Mouse (Mus musculus) MEL (cell line): Measurements from ENCODE around the gene Dock4. TPM values are rescaled to one million over a fixed set of nuclear protein-coding genes. Genes with fewer than 3 reads are reported as not detected.

Experiments
- DNase-seq: peaks from one replicate; pipeline ENCODE4 v3.0.0; 2011; ENCODE audit warnings: low read depth, low spot score
- H3K27ac ChIP-seq: 2 replicates; pipeline ENCODE4 v1.5.1; 2012; ENCODE audit warnings: low read depth, mild to moderate bottlenecking, control low read depth, low read length, moderate library complexity; ENCODE audit not compliant: control insufficient read depth
- H3K27me3 ChIP-seq, 2 experiments: fragments of 150-350 bp in 1 of 2; sonication (generic) in 1 of 2; 2 replicates each; pipeline ENCODE4 v1.6.1; 2012; ENCODE audit warnings: low read length in 2 of 2, mild to moderate bottlenecking in 2 of 2, improper control_type of control experiment in 1 of 2, moderate library complexity in 1 of 2; ENCODE audit not compliant: insufficient read depth in 2 of 2, control insufficient read depth in 1 of 2
- H3K36me3 ChIP-seq, 2 experiments: 2 replicates each; pipeline ENCODE4 v1.6.1; 2012 to 2014; ENCODE audit warnings: low read length in 2 of 2, improper control_type of control experiment in 1 of 2, inconsistent platforms in 1 of 2, mild to moderate bottlenecking in 1 of 2; ENCODE audit not compliant: insufficient read depth in 2 of 2, control insufficient read depth in 1 of 2
- H3K4me1 ChIP-seq, 2 experiments: fragments of 150-350 bp in 1 of 2; sonication (generic) in 1 of 2; 2 replicates each; pipeline ENCODE4 v1.6.1; 2012; ENCODE audit warnings: low read length in 2 of 2, improper control_type of control experiment in 1 of 2, mild to moderate bottlenecking in 1 of 2; ENCODE audit not compliant: insufficient read depth in 2 of 2, control insufficient read depth in 1 of 2
- H3K4me3 ChIP-seq, 2 experiments: fragments of 150-350 bp in 1 of 2; sonication (generic) in 1 of 2; 2 replicates each; pipeline ENCODE4 v1.5.1; 2012; ENCODE audit warnings: low read depth in 2 of 2, low read length in 2 of 2, mild to moderate bottlenecking in 2 of 2, moderate library complexity in 2 of 2, control low read depth in 1 of 2, improper control_type of control experiment in 1 of 2; ENCODE audit not compliant: control insufficient read depth in 1 of 2, insufficient read depth in 1 of 2
- H3K79me2 ChIP-seq: 2 replicates; pipeline ENCODE4 v1.6.1; 2012; ENCODE audit warnings: mild to moderate bottlenecking, low read length, moderate library complexity; ENCODE audit not compliant: control insufficient read depth, poor library complexity, insufficient read depth
- H3K9ac ChIP-seq: 2 replicates; pipeline ENCODE4 v1.6.1; 2012; ENCODE audit warnings: low read depth, mild to moderate bottlenecking, control low read depth, low read length, moderate library complexity; ENCODE audit not compliant: control insufficient read depth, poor library complexity, severe bottlenecking
- H3K9me3 ChIP-seq: fragments of 150-350 bp; sonication (generic); replicated peaks from 2 replicates; pipeline ENCODE4 v1.6.1; 2012; ENCODE audit warnings: mild to moderate bottlenecking, low read length, improper control_type of control experiment, moderate library complexity; ENCODE audit not compliant: insufficient read depth
- CHD1 ChIP-seq: IDR thresholded peaks from 2 replicates; pipeline ENCODE4 v1.6.1; 2012; ENCODE audit warnings: low read depth, mild to moderate bottlenecking, inconsistent platforms, low read length, improper control_type of control experiment
- CTCF ChIP-seq, 3 experiments: IDR thresholded peaks in 2 of 3; conservative IDR thresholded peaks in 1 of 3; 2 replicates each; pipeline ENCODE4 v1.5.1; 2011 to 2012; ENCODE audit warnings: low read length in 3 of 3, low read depth in 2 of 3, mild to moderate bottlenecking in 2 of 3, improper control_type of control experiment in 1 of 3, inconsistent platforms in 1 of 3, mixed read lengths in 1 of 3, moderate library complexity in 1 of 3; ENCODE audit not compliant: control insufficient read depth in 1 of 3, insufficient read depth in 1 of 3, poor library complexity in 1 of 3, severe bottlenecking in 1 of 3
- GABPA ChIP-seq: IDR thresholded peaks from 2 replicates; pipeline ENCODE4 v1.6.1; 2012; ENCODE audit warnings: low read depth, mild to moderate bottlenecking, inconsistent platforms, low read length, improper control_type of control experiment, moderate library complexity
- GATA1 ChIP-seq: IDR thresholded peaks from 2 replicates; pipeline ENCODE4 v1.6.1; 2011; ENCODE audit warnings: low read depth, low read length, improper control_type of control experiment
- HCFC1 ChIP-seq: IDR thresholded peaks from 2 replicates; pipeline ENCODE4 v1.6.1; 2012; ENCODE audit warnings: low read depth, mild to moderate bottlenecking, inconsistent platforms, low read length, improper control_type of control experiment, moderate library complexity
- MAFK ChIP-seq: IDR thresholded peaks from 2 replicates; pipeline ENCODE4 v1.6.1; 2011; ENCODE audit warnings: low read depth, mild to moderate bottlenecking, low read length, improper control_type of control experiment, borderline replicate concordance
- MEF2A ChIP-seq: IDR thresholded peaks from 2 replicates; pipeline ENCODE4 v1.6.1; 2014; ENCODE audit warnings: low read depth, mild to moderate bottlenecking, inconsistent platforms, low read length, improper control_type of control experiment; ENCODE audit not compliant: poor library complexity, insufficient replicate concordance, severe bottlenecking; ENCODE audit errors: extremely low read depth
- MXI1 ChIP-seq: IDR thresholded peaks from 2 replicates; pipeline ENCODE4 v1.6.1; 2011; ENCODE audit warnings: mild to moderate bottlenecking, low read depth, low read length, improper control_type of control experiment
- MYB ChIP-seq: IDR thresholded peaks from 2 replicates; pipeline ENCODE4 v1.6.1; 2011; ENCODE audit warnings: mild to moderate bottlenecking, low read depth, low read length, improper control_type of control experiment
- POLR2AphosphoS5 ChIP-seq: IDR thresholded peaks from 2 replicates; pipeline ENCODE4 v1.6.1; 2012; ENCODE audit warnings: low read depth, borderline replicate concordance, mild to moderate bottlenecking, inconsistent platforms, low read length, moderate library complexity, mixed read lengths
- RCOR1 ChIP-seq: IDR thresholded peaks from 2 replicates; pipeline ENCODE4 v1.6.1; 2012; ENCODE audit warnings: low read depth, mild to moderate bottlenecking, inconsistent platforms, low read length, improper control_type of control experiment
- SIN3A ChIP-seq: IDR thresholded peaks from 2 replicates; pipeline ENCODE4 v1.6.1; 2012; ENCODE audit warnings: low read length, improper control_type of control experiment, inconsistent platforms
- TAL1 ChIP-seq: IDR thresholded peaks from 2 replicates; pipeline ENCODE4 v1.6.1; 2012; ENCODE audit warnings: mild to moderate bottlenecking, inconsistent platforms, low read length, moderate library complexity, mixed read lengths
- polyA plus RNA-seq, 2 experiments: library from polyadenylated mRNA; stranded (reverse) in 1 of 2; unstranded in 1 of 2; fragments of >175 nt in 1 of 2; fragments of >200 nt in 1 of 2; gene quantifications; 2 replicates each; pipeline versions ENCODE4 v1.2.1 to v1.2.4; 2012; ENCODE audit warnings: low replicate concordance in 2 of 2, low read depth in 1 of 2; ENCODE audit not compliant: insufficient read length in 2 of 2, insufficient read depth in 1 of 2, missing spikeins in 1 of 2
- total RNA-seq: library from RNA; depleted of rRNA; stranded (reverse); fragments of 300-350 nt; gene quantifications from 2 replicates; pipeline ENCODE4 v1.2.3, GENCODE M21; 2012

Gene Dock4
- total and polyA plus RNA-seq, 3 experiments: 0.08 to 0.17 TPM; not detected in 1

DNA sequence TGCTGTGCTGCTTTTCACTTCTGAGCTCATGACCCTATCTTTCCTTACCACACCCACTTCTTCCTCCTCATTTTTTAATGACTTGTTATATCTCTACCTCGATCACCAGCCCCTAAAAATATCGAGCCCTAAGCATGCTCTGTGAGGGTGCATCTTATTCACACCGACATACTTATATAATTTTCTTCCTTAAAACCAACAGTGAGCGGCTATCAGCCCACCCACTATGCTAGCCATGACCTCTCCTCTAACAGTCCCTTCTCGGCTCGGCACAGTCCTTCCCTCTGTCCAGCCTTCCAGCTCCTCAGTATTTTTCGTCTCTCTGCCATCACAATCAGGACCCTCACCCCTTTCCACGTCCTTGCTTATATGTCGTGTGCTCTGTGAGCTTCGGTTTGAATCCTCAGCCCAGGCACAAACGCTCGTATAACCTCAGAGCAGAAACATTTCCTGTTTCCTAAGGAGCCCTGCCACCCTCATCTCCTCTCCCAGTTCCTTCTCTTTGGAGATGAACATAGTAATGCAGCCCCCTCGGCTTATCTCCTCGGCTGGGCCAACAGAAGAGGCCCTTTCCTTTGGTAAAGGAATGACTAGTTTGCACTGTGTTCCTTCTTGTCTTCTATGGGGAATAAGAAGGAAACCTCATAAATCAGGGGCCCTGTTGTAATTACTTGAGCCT lies 351.2 kb downstream of the Dock4 start:
- DNase-seq: no peak
- Histone ChIP-seq H3K4me1 (no peaks in the 10 kb centered on the region), H3K27ac (no peak overlapping the region), H3K27me3 (peaks cover 0 to 3% of the 10 kb centered on the region in 2 experiments; a peak in 1 of 4 replicates), H3K79me2 (no peaks in the 10 kb centered on the region), H3K9ac (no peak overlapping the region), H3K4me3 (no peak overlapping the region), H3K36me3 (no peaks in the 10 kb centered on the region), H3K9me3 (no peaks in the 10 kb centered on the region)
- no peak for TF ChIP-seq MXI1
- no peak for TF ChIP-seq HCFC1
- no peak for TF ChIP-seq GABPA

DNA sequence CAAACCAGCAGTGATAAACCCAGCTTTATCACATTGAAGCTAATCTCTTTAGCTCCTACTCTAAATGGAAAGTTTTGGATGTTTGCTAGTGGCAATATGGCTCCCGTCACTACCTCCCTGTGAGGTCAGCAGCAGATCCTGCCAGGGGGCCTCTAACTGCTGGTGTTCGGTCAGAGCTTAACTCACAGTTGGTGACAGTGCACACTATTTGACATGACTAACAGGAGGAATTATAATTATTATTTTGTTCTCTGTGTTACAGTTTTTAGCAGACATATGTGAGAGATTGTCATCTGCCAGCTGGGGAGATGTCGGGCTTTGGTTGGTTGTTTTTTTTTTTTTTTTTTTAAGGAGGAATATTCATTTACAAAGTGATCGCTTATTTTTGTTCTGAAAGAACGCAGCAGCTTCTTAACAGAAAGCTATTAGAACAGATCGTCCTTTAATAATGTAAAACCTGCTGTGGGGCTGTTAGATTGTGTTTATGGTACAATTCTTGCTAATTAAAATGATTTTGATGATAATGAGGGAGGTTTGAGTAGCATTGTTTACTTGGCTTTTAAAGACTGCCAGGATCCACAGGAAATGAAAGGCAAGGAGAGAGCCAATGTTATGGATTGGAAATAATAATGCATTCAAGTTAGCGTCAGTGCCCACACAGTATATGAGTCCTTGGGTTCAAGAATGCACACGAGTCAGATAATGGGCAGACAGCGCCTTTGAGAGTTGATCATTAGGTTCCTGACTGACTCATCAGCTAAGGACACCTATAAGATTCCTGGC lies 352.0 kb downstream of the Dock4 start:
- peaks cover 0 to 3% of the 10 kb centered on the region in 2 experiments; a peak in 1 of 4 replicates for H3K27me3 ChIP-seq
- H3K9ac ChIP-seq: no peak overlapping the region
- no peaks in the 10 kb centered on the region for H3K36me3 ChIP-seq
- no peak for DNase-seq
- no peaks in the 10 kb centered on the region for H3K79me2 ChIP-seq
- H3K4me3 ChIP-seq: no peak overlapping the region
- no peaks in the 10 kb centered on the region for H3K9me3 ChIP-seq
- TF ChIP-seq MYB (no peak), RCOR1 (no peak), CHD1 (no peak), MAFK (no peak), MEF2A (no peak), POLR2AphosphoS5 (no peak), SIN3A (no peak), GATA1 (no peak), TAL1 (no peak), CTCF (IDR thresholded peaks at IDR 0.05 in 2 of 3, conservative IDR thresholded peaks at IDR 0.05 in 1 of 3; ENCODE audit: control insufficient read depth in 1 of 3, insufficient read depth in 1 of 3, low read depth in 2 of 3, low read length in 3 of 3, poor library complexity in 1 of 3, severe bottlenecking in 1 of 3) (no peak)
- H3K27ac ChIP-seq: no peak overlapping the region
- H3K4me1 ChIP-seq: no peaks in the 10 kb centered on the region
